Mouse (Mus musculus): ENCODE data around the gene Nova2.

The Nova2 gene

GRCm38 (mm10) chr7:19012882-19013281 is 87.2 kb downstream of the Nova2 start:
- no peak for DNase-seq

- DNase-seq, result no peak
Measured at GRCm38 (mm10) chr7:19014452-19014851, 88.8 kb downstream of the Nova2 start.

All from cerebellum, postnatal 10 days (tissue).